Mouse (Mus musculus) C2C12 (cell line): ENCODE results near the gene Gm11027. TPM values are rescaled to one million over a fixed set of nuclear protein-coding genes. Genes with fewer than 3 reads are reported as not detected.
"Not testable (repeated sequence)": the region's sequence is repeated elsewhere in the genome, so short reads cannot be mapped to it uniquely, and the experiment has no call there.

ENCODE experiments used
- H3K27me3 ChIP-seq: one replicate; pipeline ENCODE4 v1.6.1; 2011; ENCODE audit not compliant: control insufficient read depth, insufficient read depth, insufficient read length
- H3K36me3 ChIP-seq: one replicate; pipeline ENCODE4 v1.6.1; 2011; ENCODE audit not compliant: control insufficient read depth, insufficient read depth
- H3K4me3 ChIP-seq: one replicate; pipeline ENCODE4 v1.5.1; 2011; ENCODE audit warnings: mild to moderate bottlenecking, control low read depth; ENCODE audit not compliant: poor library complexity, insufficient read depth, severe bottlenecking
- H3K79me2 ChIP-seq: one replicate; pipeline ENCODE4 v1.6.1; 2011; ENCODE audit not compliant: control insufficient read depth, insufficient read depth
- H3K79me3 ChIP-seq: one replicate; pipeline ENCODE4 v1.6.1; 2011; ENCODE audit warnings: low read depth, control low read depth
- H3ac ChIP-seq: one replicate; pipeline ENCODE3; 2011; ENCODE audit warnings: low read depth; ENCODE audit not compliant: control insufficient read depth, insufficient read length
- CEBPB ChIP-seq: IDR thresholded peaks from one replicate; pipeline ENCODE4 v1.6.1; 2011; ENCODE audit warnings: low read depth, mild to moderate bottlenecking, control low read depth, moderate library complexity
- CTCF ChIP-seq: IDR thresholded peaks from one replicate; pipeline ENCODE4 v1.5.1; 2011; ENCODE audit not compliant: control insufficient read depth, insufficient read depth, insufficient read length
- FOSL1 ChIP-seq: IDR thresholded peaks from one replicate; pipeline ENCODE4 v1.8.0; 2011; ENCODE audit warnings: mild to moderate bottlenecking, low read length; ENCODE audit not compliant: poor library complexity, insufficient read depth, severe bottlenecking
- MAX ChIP-seq: IDR thresholded peaks from one replicate; pipeline ENCODE4 v1.6.1; 2011; ENCODE audit warnings: mild to moderate bottlenecking, control low read depth
- MYOD1 ChIP-seq: IDR thresholded peaks from one replicate; pipeline ENCODE4 v1.6.1; 2011; ENCODE audit warnings: low read depth; ENCODE audit not compliant: control insufficient read depth, insufficient read length
- MYOG ChIP-seq: IDR thresholded peaks from one replicate; pipeline ENCODE4 v1.6.1; 2011; ENCODE audit not compliant: control insufficient read depth, insufficient read length; ENCODE audit errors: extremely low read depth
- USF1 ChIP-seq: IDR thresholded peaks from one replicate; pipeline ENCODE4 v1.6.1; 2011; ENCODE audit warnings: low read depth, mild to moderate bottlenecking, control low read depth, moderate library complexity
- long read RNA-seq, 2 experiments: library from polyadenylated mRNA; unstranded; transcript quantifications; one replicate each; pipeline ENCODE4 v2.0.0; 2019 to 2020
- polyA plus RNA-seq: library from polyadenylated mRNA; unstranded; fragments of >200 nt; fragmentation: generic; extraction: Trizol; gene quantifications from one replicate; pipeline ENCODE4 v1.2.1, GENCODE M21; 2012; ENCODE audit warnings: missing spikeins

Gene Gm11027
- not detected for polyA plus RNA-seq
- long read RNA-seq, experiment 1, result 0 reads
- long read RNA-seq, experiment 2, result 0 reads

GRCm38 (mm10) chr12:116275086-116275485 is at the start of gene Gm11027:
Gene Gm11027, plus strand, starts transcription at chr12:116275386.
- not testable (repeated sequence) for H3K79me3 ChIP-seq, H3K27me3 ChIP-seq, H3K4me3 ChIP-seq, H3K79me2 ChIP-seq, H3ac ChIP-seq, H3K36me3 ChIP-seq

DNA sequence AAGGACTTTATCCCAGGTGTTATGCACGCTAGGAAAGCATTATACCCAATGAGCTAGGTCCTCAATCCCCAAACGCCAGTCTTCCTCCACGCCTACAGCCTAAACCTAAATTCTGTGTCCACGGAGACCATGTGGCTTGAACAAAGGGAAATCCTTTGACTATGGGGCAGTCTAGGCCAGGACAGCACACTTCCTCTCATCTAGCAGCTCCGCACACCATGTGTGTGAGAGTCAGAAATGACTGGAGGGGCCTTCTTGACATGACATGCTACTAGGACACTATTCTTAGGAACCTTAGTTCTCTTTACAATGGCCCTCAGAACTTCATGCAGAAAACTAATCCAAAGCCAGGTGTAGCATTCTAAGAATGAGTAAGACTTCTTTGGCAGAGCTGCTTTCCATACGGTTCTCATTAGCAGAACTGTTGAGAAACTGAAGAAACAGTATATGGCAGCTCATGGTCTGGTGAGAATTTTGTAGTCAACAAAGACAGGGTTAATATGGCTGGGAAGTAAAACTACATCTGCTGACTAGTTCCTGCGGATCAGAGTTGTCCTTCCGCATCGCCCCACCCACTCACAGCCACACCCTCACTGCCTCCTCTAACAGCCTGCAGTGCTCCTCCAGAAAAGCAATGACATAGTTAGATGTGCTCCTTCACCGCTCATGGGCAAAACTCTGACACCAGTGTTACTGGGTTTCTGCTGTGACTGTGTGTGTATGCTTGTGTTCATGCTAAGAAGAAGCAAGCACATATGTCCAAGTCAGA is 48.7 kb upstream of the Gm11027 start:
- TF ChIP-seq CEBPB (no peak), MYOG (no peak), FOSL1 (no peak), CTCF (no peak), MAX (no peak), MYOD1 (no peak), USF1 (no peak)
- Histone ChIP-seq H3K27me3 (no peaks in the 10 kb centered on the region), H3K4me3 (no peak overlapping the region), H3K36me3 (peaks cover 38% of the 10 kb centered on the region), H3K79me3 (no peaks in the 10 kb centered on the region), H3K79me2 (no peaks in the 10 kb centered on the region), H3ac (no peak overlapping the region)

GRCm38 (mm10) chr12:116229451-116229850 is 45.7 kb upstream of the Gm11027 start:
- TF ChIP-seq CEBPB, result no peak
- TF ChIP-seq MYOG, result no peak
- no peak for TF ChIP-seq USF1
- TF ChIP-seq CTCF, result no peak
- TF ChIP-seq MYOD1, result no peak
- no peak for TF ChIP-seq FOSL1
- TF ChIP-seq MAX, result no peak
- Histone ChIP-seq H3K4me3 (no peak overlapping the region), H3K79me2 (no peaks in the 10 kb centered on the region), H3K27me3 (no peaks in the 10 kb centered on the region), H3ac (no peak overlapping the region), H3K79me3 (no peaks in the 10 kb centered on the region), H3K36me3 (peaks cover 45% of the 10 kb centered on the region)

DNA sequence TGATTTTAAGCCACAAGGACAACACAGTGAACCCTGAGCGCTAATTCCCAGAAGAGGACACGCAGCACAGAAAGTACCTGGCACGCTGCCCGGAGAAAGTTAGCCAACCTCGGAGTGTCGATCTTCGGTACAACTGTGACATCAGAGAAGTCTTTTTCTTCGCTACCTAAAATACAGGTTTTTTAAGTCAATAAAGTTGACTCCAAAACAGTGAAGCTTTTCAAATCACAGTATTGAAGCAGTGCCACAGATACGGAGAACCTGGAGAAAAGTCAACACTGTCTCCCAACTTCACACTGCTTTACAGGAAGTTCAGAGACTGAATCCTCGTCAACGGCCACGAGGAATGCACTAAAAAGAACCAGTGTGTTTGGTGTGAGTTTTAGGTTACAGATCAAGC is 43.6 kb upstream of the Gm11027 start:
- TF ChIP-seq CTCF (no peak), MAX (no peak), FOSL1 (no peak), MYOD1 (no peak), USF1 (no peak), CEBPB (no peak), MYOG (no peak)
- peaks cover 32% of the 10 kb centered on the region for H3K36me3 ChIP-seq

GRCm38 (mm10) chr12:116232061-116232460 is 43.1 kb upstream of the Gm11027 start:
- Histone ChIP-seq H3K79me3 (no peaks in the 10 kb centered on the region), H3K79me2 (no peaks in the 10 kb centered on the region), H3K27me3 (no peaks in the 10 kb centered on the region), H3ac (no peak overlapping the region), H3K4me3 (no peak overlapping the region), H3K36me3 (peaks cover 32% of the 10 kb centered on the region)
- TF ChIP-seq FOSL1 (no peak), MYOG (no peak), CEBPB (no peak), USF1 (no peak), MYOD1 (no peak), MAX (no peak), CTCF (no peak)

More for the DNA sequence above, 43.6 kb upstream of the Gm11027 start:
- no peaks in the 10 kb centered on the region for H3K79me2 ChIP-seq
- H3K4me3 ChIP-seq, result no peak overlapping the region
- no peaks in the 10 kb centered on the region for H3K27me3 ChIP-seq
- H3ac ChIP-seq, result no peak overlapping the region
- no peaks in the 10 kb centered on the region for H3K79me3 ChIP-seq

- Histone ChIP-seq H3K4me3 (no peak overlapping the region), H3K27me3 (no peaks in the 10 kb centered on the region), H3K36me3 (peaks cover 23% of the 10 kb centered on the region), H3K79me2 (no peaks in the 10 kb centered on the region), H3K79me3 (no peaks in the 10 kb centered on the region), H3ac (no peak overlapping the region)
- TF ChIP-seq CEBPB (no peak), USF1 (no peak), CTCF (no peak), MYOD1 (no peak), MYOG (no peak), MAX (no peak), FOSL1 (no peak)
Observed at GRCm38 (mm10) chr12:116235356-116235755, 39.8 kb upstream of the Gm11027 start.
